ENCODE assay signal across 7 mouse cellular contexts in genomic region chr19:9993036-9993656, GRCm38 (mm10). TPM values are rescaled to one million over a fixed set of nuclear protein-coding genes. Genes with fewer than 3 reads are reported as not detected.
DNase-seq lines count a peak whose midpoint lies in the region; ATAC-seq and TF ChIP-seq lines count a peak whose summit lies in the region.

No protein-coding gene starts in this region.

- H3K79me2 ChIP-seq in heart, adult 2 months (replicated peaks; ENCODE audit: control insufficient read depth, insufficient read depth, low read length), result no peaks in the 10 kb centered on the region

- ATAC-seq in embryonic facial prominence, embryonic 13.5 days (ENCODE audit: insufficient number of reproducible peaks, insufficient read depth, low FRiP score, low TSS enrichment, low read depth), result peak; percentile 71
- ATAC-seq in limb, embryonic 12.5 days (ENCODE audit: insufficient number of reproducible peaks, insufficient read depth, low FRiP score, low TSS enrichment, low read depth), result peak; percentile 87
- peak; percentile 84 for ATAC-seq in midbrain, embryonic 14.5 days (ENCODE audit: low FRiP score, low TSS enrichment)

- peak overlapping the region; percentile 62 for H3K4me2 ChIP-seq in embryonic facial prominence, embryonic 13.5 days
- H3K4me2 ChIP-seq in limb, embryonic 12.5 days, result peak overlapping the region; percentile 59
- peak overlapping the region; percentile 54 for H3K4me2 ChIP-seq in midbrain, embryonic 14.5 days (ENCODE audit: low read length)

- H3K4me1 ChIP-seq in embryonic facial prominence, embryonic 13.5 days, result peaks cover 10% of the 10 kb centered on the region
- peaks cover 2% of the 10 kb centered on the region for H3K4me1 ChIP-seq in heart, adult 2 months (ENCODE audit: control insufficient read depth, insufficient read depth, low read length)
- H3K4me1 ChIP-seq in kidney, adult 2 months (ENCODE audit: control insufficient read depth, insufficient read depth, low read length), result peaks cover 13% of the 10 kb centered on the region
- peaks cover 9% of the 10 kb centered on the region; the same call in 1 of the 2 replicates for H3K4me1 ChIP-seq in limb, embryonic 12.5 days (replicated peaks)
- 0 out of 2 replicates have a peak, but pooled peaks cover 4% of the 10 kb centered on the region for H3K4me1 ChIP-seq in midbrain, embryonic 14.5 days (ENCODE audit: control insufficient read depth, insufficient read depth, low read length)

- H3K36me3 ChIP-seq in embryonic facial prominence, embryonic 13.5 days, result no peaks in the 10 kb centered on the region
- H3K36me3 ChIP-seq in heart, adult 2 months (ENCODE audit: control insufficient read depth, insufficient read depth, low read length), result no peaks in the 10 kb centered on the region
- H3K36me3 ChIP-seq in kidney, adult 2 months (ENCODE audit: control insufficient read depth, insufficient read depth, low read length), result no peaks in the 10 kb centered on the region
- H3K36me3 ChIP-seq in limb, embryonic 12.5 days, result no peaks in the 10 kb centered on the region
- no peaks in the 10 kb centered on the region for H3K36me3 ChIP-seq in midbrain, embryonic 14.5 days (ENCODE audit: control insufficient read depth, insufficient read depth, low read length)

- no peak for TF ChIP-seq POLR2A in heart, adult 2 months (IDR thresholded peaks at IDR 0.05; ENCODE audit: insufficient read depth, low read depth, low read length)
- no peak for TF ChIP-seq POLR2A in kidney, adult 2 months (IDR thresholded peaks at IDR 0.05; ENCODE audit: low read depth, low read length)

- 9% methylated on average over 17 of the region's 17 CpGs for WGBS in embryonic facial prominence, embryonic 13.5 days
- 10% methylated on average over 17 of the region's 17 CpGs for whole genome bisulfite sequencing in heart, adult 2 months
- 6% methylated on average over 17 of the region's 17 CpGs for WGBS in kidney, adult 2 months
- 11% methylated on average over 17 of the region's 17 CpGs for WGBS in limb, embryonic 12.5 days
- WGBS in midbrain, embryonic 14.5 days, result 5% methylated on average over 17 of the region's 17 CpGs

- peak overlapping the region; percentile 38 for H3K4me3 ChIP-seq in embryonic facial prominence, embryonic 13.5 days
- H3K4me3 ChIP-seq in heart, adult 2 months, result no peak overlapping the region
- peak overlapping the region; percentile 41 for H3K4me3 ChIP-seq in kidney, adult 2 months (ENCODE audit: insufficient read depth, low read depth, low read length)
- peak overlapping the region; percentile 37 for H3K4me3 ChIP-seq in limb, embryonic 12.5 days (replicated peaks)
- peak overlapping the region; percentile 27 for H3K4me3 ChIP-seq in midbrain, embryonic 14.5 days (replicated peaks; ENCODE audit: low read depth, low read length)

- no peaks in the 10 kb centered on the region for H3K9me3 ChIP-seq in embryonic facial prominence, embryonic 13.5 days
- H3K9me3 ChIP-seq in limb, embryonic 12.5 days, result no peaks in the 10 kb centered on the region
- H3K9me3 ChIP-seq in midbrain, embryonic 14.5 days (ENCODE audit: control insufficient read depth, low read length), result no peaks in the 10 kb centered on the region

- H3K27me3 ChIP-seq in embryonic facial prominence, embryonic 13.5 days, result no peaks in the 10 kb centered on the region
- H3K27me3 ChIP-seq in heart, adult 2 months (ENCODE audit: control insufficient read depth, insufficient read depth, low read length), result no peaks in the 10 kb centered on the region
- no peaks in the 10 kb centered on the region for H3K27me3 ChIP-seq in kidney, adult 2 months (replicated peaks; ENCODE audit: control insufficient read depth, insufficient read depth, low read length)
- no peaks in the 10 kb centered on the region for H3K27me3 ChIP-seq in limb, embryonic 12.5 days
- no peaks in the 10 kb centered on the region for H3K27me3 ChIP-seq in midbrain, embryonic 14.5 days (ENCODE audit: control insufficient read depth, insufficient read depth, low read length)

- no peak overlapping the region for H3K27ac ChIP-seq in embryonic facial prominence, embryonic 13.5 days
- no peak overlapping the region for H3K27ac ChIP-seq in heart, adult 2 months
- no peak overlapping the region for H3K27ac ChIP-seq in kidney, adult 2 months (ENCODE audit: insufficient read depth, low read depth, low read length)
- no peak overlapping the region for H3K27ac ChIP-seq in limb, embryonic 12.5 days
- H3K27ac ChIP-seq in midbrain, embryonic 14.5 days (replicated peaks; ENCODE audit: low read depth, low read length), result 0 out of 2 replicates have a peak overlapping the region, but pooled peaks have one; percentile 37

- intact Hi-C loops in heart, adult 2 months (cut with DNase I), result no loop called here

- TF ChIP-seq EP300 in heart, adult 2 months (IDR thresholded peaks at IDR 0.05; ENCODE audit: insufficient read depth, low read depth, low read length), result peak; percentile 56; the same call in 1 of the 2 replicates

- TF ChIP-seq CTCF in heart, adult 2 months (IDR thresholded peaks at IDR 0.05), result peak; percentile 92
- TF ChIP-seq CTCF in kidney, adult 2 months (conservative IDR thresholded peaks at IDR 0.05; ENCODE audit: insufficient read depth, insufficient read length, low read depth, low read length), result peak; percentile 70

- H3K9ac ChIP-seq in embryonic facial prominence, embryonic 13.5 days, result peak overlapping the region; percentile 59
- no peak overlapping the region for H3K9ac ChIP-seq in heart, adult 2 months (ENCODE audit: low read depth, low read length)
- peak overlapping the region; percentile 34; the same call in 1 of the 2 replicates for H3K9ac ChIP-seq in limb, embryonic 12.5 days (replicated peaks)
- H3K9ac ChIP-seq in midbrain, embryonic 14.5 days (replicated peaks; ENCODE audit: low read length), result peak overlapping the region; percentile 39

- DNase-seq in adrenal gland, postnatal 36 days, result peak; percentile 89 to 93
- DNase-seq in heart, adult 2 months, result peak; percentile 86 to 90
- peak; percentile 89 for DNase-seq in kidney, adult 2 months
- DNase-seq in midbrain, embryonic 14.5 days, result peak; percentile 88
- DNase-seq in spleen, adult 12 weeks (ENCODE audit: low spot score), result peak; percentile 76

RNA-seq across cellular contexts. Expression of gene Best1, which starts 8.3 kb away (rescaled TPM):
- under 1 TPM; 0.16 to 0.36 TPM for total RNA-seq in adrenal gland, postnatal 36 days (2021)
- polyA plus RNA-seq in embryonic facial prominence, embryonic 13.5 days (2015; fragmentation: Nextera tagmentation; extraction: Ambion mirVana), result 0.73 and 0.98 TPM in 2 replicates
- total RNA-seq in heart, adult 2 months (2021), result under 1 TPM; 0.10 to 0.11 TPM
- polyA plus RNA-seq in heart, adult 2 months (2012; rRNA removed), result 0.45 and 0.47 TPM in 2 replicates
- 0.33 and 0.38 TPM in 2 replicates for polyA plus RNA-seq in kidney, adult 2 months (2012; rRNA removed)
- 2.2 and 2.3 TPM in 2 replicates for polyA plus RNA-seq in limb, embryonic 12.5 days (2016; fragmentation: Nextera tagmentation; extraction: Ambion mirVana)
- 2.1 and 2.5 TPM in 2 replicates for polyA plus RNA-seq in midbrain, embryonic 14.5 days (2014; fragmentation: Nextera tagmentation; extraction: Ambion mirVana)

RNA-seq across cellular contexts. Expression of gene Rab3il1, which starts 8.3 kb away (rescaled TPM):
- 1 to 10 TPM; 5.6 to 6.6 TPM for total RNA-seq in adrenal gland, postnatal 36 days (2021)
- 42.0 and 43.3 TPM in 2 replicates for polyA plus RNA-seq in embryonic facial prominence, embryonic 13.5 days (2015; fragmentation: Nextera tagmentation; extraction: Ambion mirVana)
- total RNA-seq in heart, adult 2 months (2021), result 1 to 10 TPM; 5.9 to 6.5 TPM
- 11.1 and 14.2 TPM in 2 replicates for polyA plus RNA-seq in heart, adult 2 months (2012; rRNA removed)
- 66.0 and 90.9 TPM in 2 replicates for polyA plus RNA-seq in kidney, adult 2 months (2012; rRNA removed)
- polyA plus RNA-seq in limb, embryonic 12.5 days (2016; fragmentation: Nextera tagmentation; extraction: Ambion mirVana), result 32.0 and 35.8 TPM in 2 replicates
- 13.3 and 19.2 TPM in 2 replicates for polyA plus RNA-seq in midbrain, embryonic 14.5 days (2014; fragmentation: Nextera tagmentation; extraction: Ambion mirVana)

RNA-seq across cellular contexts. Expression of gene Fth1, which starts 12.7 kb away (rescaled TPM):
- 1,000 to 10,000 TPM; 2,852 to 3,273 TPM for total RNA-seq in adrenal gland, postnatal 36 days (2021)
- polyA plus RNA-seq in embryonic facial prominence, embryonic 13.5 days (2015; fragmentation: Nextera tagmentation; extraction: Ambion mirVana), result 1,553 and 1,793 TPM in 2 replicates
- 1,000 to 10,000 TPM; 2,956 to 3,430 TPM for total RNA-seq in heart, adult 2 months (2021)
- polyA plus RNA-seq in heart, adult 2 months (2012; rRNA removed), result 2,611 and 2,797 TPM in 2 replicates
- polyA plus RNA-seq in kidney, adult 2 months (2012; rRNA removed), result 8,110 and 8,726 TPM in 2 replicates
- 1,334 and 1,385 TPM in 2 replicates for polyA plus RNA-seq in limb, embryonic 12.5 days (2016; fragmentation: Nextera tagmentation; extraction: Ambion mirVana)
- polyA plus RNA-seq in midbrain, embryonic 14.5 days (2014; fragmentation: Nextera tagmentation; extraction: Ambion mirVana), result 1,308 and 1,477 TPM in 2 replicates

RNA-seq across cellular contexts. Expression of gene Fads3, which starts 48.2 kb away (rescaled TPM):
- 10 to 100 TPM in 1 of 2 experiments, 1 to 10 TPM in 1; 9.4 to 23.4 TPM for total RNA-seq in adrenal gland, postnatal 36 days (2021)
- 8.6 and 10.0 TPM in 2 replicates for polyA plus RNA-seq in embryonic facial prominence, embryonic 13.5 days (2015; fragmentation: Nextera tagmentation; extraction: Ambion mirVana)
- total RNA-seq in heart, adult 2 months (2021), result 10 to 100 TPM; 29.7 to 33.7 TPM
- 104 and 135 TPM in 2 replicates for polyA plus RNA-seq in heart, adult 2 months (2012; rRNA removed)
- polyA plus RNA-seq in kidney, adult 2 months (2012; rRNA removed), result 382 and 459 TPM in 2 replicates
- 5.8 and 5.9 TPM in 2 replicates for polyA plus RNA-seq in limb, embryonic 12.5 days (2016; fragmentation: Nextera tagmentation; extraction: Ambion mirVana)
- polyA plus RNA-seq in midbrain, embryonic 14.5 days (2014; fragmentation: Nextera tagmentation; extraction: Ambion mirVana), result 15.4 and 17.8 TPM in 2 replicates
